Mouse (Mus musculus) layer of hippocampus, adult 9-10 months (tissue): ENCODE measurements around the gene Myl12a.

Experiments used
- DNase-seq: peaks from one replicate; pipeline ENCODE4 v3.0.0; 2022; ENCODE audit warnings: low spot score

Myl12a gene

GRCm38 (mm10) chr17:71002744-71003094 is at the start of gene Myl12a:
Gene Myl12a, minus strand, starts transcription at chr17:71002878.
- no peak for DNase-seq

GRCm38 (mm10) chr17:71049292-71049691 is 46.6 kb upstream of the Myl12a start:
- DNase-seq, result no peak

GRCm38 (mm10) chr17:71046856-71047255 is 44.2 kb upstream of the Myl12a start:
- no peak for DNase-seq

- DNase-seq, result no peak
Measured at GRCm38 (mm10) chr17:71045591-71045990, 42.9 kb upstream of the Myl12a start.

- DNase-seq, result no peak
Measured at GRCm38 (mm10) chr17:71042645-71043044, 40.0 kb upstream of the Myl12a start.

- DNase-seq, result no peak
Measured at GRCm38 (mm10) chr17:71040582-71040880, 37.9 kb upstream of the Myl12a start.

- no peak for DNase-seq
Measured at GRCm38 (mm10) chr17:71039851-71040581, 37.3 kb upstream of the Myl12a start.

- no peak for DNase-seq
Measured at GRCm38 (mm10) chr17:71038812-71039211, 36.1 kb upstream of the Myl12a start.

- DNase-seq, result no peak
Measured at GRCm38 (mm10) chr17:71037188-71037587, 34.5 kb upstream of the Myl12a start.

- DNase-seq, result no peak
Measured at GRCm38 (mm10) chr17:71034472-71034871, 31.8 kb upstream of the Myl12a start.

- no peak for DNase-seq
Measured at GRCm38 (mm10) chr17:71032719-71033118, 30.0 kb upstream of the Myl12a start.

- no peak for DNase-seq
Measured at GRCm38 (mm10) chr17:71027186-71027585, 24.5 kb upstream of the Myl12a start.

- no peak for DNase-seq
Measured at GRCm38 (mm10) chr17:71025922-71026321, 23.2 kb upstream of the Myl12a start.

- no peak for DNase-seq
Measured at GRCm38 (mm10) chr17:71024071-71024470, 21.4 kb upstream of the Myl12a start.

- DNase-seq, result no peak
Measured at GRCm38 (mm10) chr17:71022841-71023240, 20.2 kb upstream of the Myl12a start.

- no peak for DNase-seq
Measured at GRCm38 (mm10) chr17:71019860-71020259, 17.2 kb upstream of the Myl12a start.

GRCm38 (mm10) chr17:71019309-71019655 is 16.6 kb upstream of the Myl12a start:
- DNase-seq, result no peak

- DNase-seq, result no peak
Measured at GRCm38 (mm10) chr17:71018616-71019308, 16.1 kb upstream of the Myl12a start.

GRCm38 (mm10) chr17:71018151-71018550 is 15.5 kb upstream of the Myl12a start:
- DNase-seq, result no peak

- DNase-seq, result no peak
Measured at GRCm38 (mm10) chr17:71017457-71017998, 14.8 kb upstream of the Myl12a start.

GRCm38 (mm10) chr17:71014911-71015310 is 12.2 kb upstream of the Myl12a start:
- DNase-seq, result no peak

- DNase-seq, result no peak
Measured at GRCm38 (mm10) chr17:71013105-71013504, 10.4 kb upstream of the Myl12a start.

- no peak for DNase-seq
Measured at GRCm38 (mm10) chr17:71011931-71012662, 9.4 kb upstream of the Myl12a start.
